Mouse (Mus musculus) cerebellum, postnatal 25 days (tissue): ENCODE data around the gene Hoxa6.

Source experiments
- DNase-seq, 2 experiments: peaks; one replicate each; pipeline ENCODE4 v3.0.0; 2021; ENCODE audit warnings: mixed read lengths in 2 of 2

The Hoxa6 gene

DNA sequence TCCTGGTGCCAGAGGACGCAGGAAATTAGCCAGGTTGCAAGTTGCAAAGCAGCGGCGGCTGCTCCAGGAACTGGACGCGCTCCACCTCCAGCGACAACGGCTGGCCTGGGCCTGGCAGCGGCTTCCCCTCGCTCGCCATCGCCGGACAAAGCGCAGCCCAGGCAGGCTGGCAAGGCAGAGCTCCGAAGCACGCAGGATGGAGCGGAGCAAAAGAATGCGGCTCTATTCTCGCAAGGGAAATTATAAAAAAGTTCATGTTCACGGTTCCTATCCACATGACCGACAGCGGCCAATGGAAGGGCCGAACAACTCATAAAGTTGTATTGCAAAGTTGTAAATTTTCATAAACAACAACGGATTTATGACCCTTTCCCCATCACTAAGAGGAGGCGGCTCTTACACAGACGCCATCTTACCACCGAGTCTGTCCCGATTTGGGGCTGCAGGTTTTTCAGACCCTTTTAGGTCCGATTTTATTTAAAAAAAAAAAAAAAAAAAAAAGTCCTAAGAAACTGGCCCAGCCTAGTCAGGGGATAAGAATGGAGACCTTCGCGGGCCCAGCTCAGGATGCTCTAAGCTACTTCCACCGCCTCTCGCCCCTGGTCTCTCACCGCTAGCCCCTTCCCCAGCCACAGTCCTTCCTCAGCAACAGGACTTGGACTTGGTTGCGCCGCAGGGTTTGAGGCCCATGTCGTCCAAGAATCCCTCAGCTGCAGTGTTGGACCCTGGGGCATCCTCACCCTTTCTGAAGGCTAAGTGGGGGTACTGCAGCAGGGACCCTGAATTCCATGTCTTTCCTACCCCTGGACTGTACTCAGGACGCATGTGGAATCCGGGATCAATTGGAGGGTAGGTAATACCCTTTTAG lies 4.8 kb upstream of the Hoxa6 start, which contains the start of the genes Hoxa3 and Gm28308:
Gene Hoxa3, minus strand, starts transcription at position 218 of the 868 bp plus-strand sequence.
Gene Gm28308, minus strand, starts transcription at position 221 of the 868 bp plus-strand sequence.
- no peak for DNase-seq

- DNase-seq, result no peak
Measured at GRCm38 (mm10) chr6:52212556-52213118, 4.1 kb upstream of the Hoxa6 start.

DNA sequence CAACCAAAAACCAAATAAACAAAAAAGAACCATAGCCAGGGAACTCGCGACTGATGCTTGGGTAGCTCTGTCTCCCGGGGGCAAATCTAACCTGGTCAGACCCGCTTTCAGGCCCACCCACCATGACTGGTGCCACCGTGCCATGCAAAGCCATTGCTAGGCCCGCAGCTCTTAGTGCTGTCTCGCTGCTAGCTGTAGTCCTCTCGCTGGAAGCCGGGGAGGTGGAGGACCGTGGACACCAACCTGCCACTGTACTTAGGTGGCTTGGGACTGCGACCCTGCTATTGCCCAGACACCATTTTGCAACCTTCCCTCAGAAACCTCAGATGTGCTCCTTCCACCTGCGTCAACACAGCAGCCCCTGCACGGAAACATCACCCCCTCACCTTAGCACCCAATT lies 3.4 kb upstream of the Hoxa6 start:
- DNase-seq, result no peak

DNA sequence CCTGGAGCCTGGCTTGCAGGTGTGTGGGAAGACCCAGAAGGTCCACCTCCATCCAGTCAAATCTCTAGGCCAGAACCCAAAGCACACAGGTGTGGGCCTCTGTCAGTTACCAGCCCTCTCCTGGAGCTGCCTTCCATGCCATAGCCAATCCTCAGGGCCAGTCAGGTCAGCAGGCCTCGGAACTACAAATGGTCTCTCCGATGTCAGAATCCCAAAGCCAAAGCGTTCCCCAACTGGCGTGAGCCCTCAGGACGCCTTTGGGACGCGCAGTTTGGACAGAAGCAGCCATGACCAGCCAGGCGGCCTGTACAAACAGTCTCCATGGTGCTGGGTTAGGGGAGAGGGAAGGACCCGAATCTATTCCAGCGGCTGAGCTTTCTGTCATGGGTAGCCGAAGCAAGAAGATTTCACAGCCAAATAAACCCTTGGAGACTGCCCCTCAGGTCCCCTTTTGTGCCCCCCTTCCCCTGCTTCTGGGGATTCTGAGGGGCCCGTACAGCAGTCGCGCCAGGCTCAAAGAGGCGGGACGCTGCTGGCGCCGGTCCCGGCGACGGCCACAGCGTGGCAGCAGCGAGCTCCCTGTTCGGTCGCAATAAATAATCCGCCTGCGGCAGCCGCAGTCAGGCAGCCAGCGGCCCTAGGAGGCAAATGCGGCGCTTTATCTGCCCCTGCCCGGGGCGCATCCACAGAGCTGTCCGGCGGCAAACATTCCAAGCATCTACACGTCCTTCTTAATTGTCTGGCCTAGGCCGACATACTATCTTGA lies 2.8 kb upstream of the Hoxa6 start:
- peak; percentile 67 to 79 for DNase-seq

GRCm38 (mm10) chr6:52209685-52210046 lies 1.1 kb upstream of the Hoxa6 start:
- DNase-seq, result no peak

GRCm38 (mm10) chr6:52208868-52209684 lies 554 bp upstream of the Hoxa6 start:
- peak in 1 of 2 experiments; percentile 2 for DNase-seq

- no peak for DNase-seq
Measured at GRCm38 (mm10) chr6:52207684-52207976, 892 bp downstream of the Hoxa6 start.

DNA sequence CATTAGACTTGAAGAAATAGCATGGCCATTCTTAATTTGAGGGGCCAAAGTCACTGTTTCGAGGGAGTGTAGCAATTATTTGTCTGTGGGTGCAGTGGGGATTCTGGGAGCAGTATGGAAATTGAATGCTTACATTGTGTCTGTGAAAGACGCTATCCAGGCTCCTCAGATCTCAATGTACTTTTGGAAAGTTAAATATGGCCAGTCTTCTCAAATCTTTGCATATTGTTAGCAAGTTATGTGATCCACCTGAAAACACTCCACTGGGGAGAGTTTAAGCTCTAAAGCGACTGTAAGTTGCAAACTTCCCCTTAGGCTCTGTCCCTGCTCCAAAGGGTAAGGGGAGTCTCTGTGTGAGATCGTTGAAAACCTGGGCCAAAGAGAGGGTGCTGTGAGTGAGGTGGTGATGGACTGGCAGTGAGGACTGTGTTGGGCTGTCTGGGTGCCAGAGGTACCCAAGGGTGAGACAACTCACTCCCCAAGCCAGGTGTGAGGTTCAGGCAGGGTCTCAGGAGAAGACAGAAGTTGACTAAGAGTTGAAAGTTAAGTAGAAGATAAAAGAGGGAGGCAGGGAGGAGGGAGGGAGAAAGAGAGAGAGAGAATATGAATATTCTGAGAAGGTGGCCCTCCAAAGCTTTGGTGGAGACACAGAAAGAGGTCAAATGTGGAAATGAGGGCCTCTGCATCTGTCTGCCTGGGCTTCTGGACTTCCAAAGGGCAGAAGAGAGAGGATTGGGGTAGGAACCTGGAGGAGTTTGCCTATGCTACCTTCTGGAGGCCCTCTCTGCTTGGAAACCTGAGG lies 1.4 kb downstream of the Hoxa6 start:
- DNase-seq, result no peak

GRCm38 (mm10) chr6:52205638-52206621 lies 2.6 kb downstream of the Hoxa6 start:
- DNase-seq, result no peak

DNA sequence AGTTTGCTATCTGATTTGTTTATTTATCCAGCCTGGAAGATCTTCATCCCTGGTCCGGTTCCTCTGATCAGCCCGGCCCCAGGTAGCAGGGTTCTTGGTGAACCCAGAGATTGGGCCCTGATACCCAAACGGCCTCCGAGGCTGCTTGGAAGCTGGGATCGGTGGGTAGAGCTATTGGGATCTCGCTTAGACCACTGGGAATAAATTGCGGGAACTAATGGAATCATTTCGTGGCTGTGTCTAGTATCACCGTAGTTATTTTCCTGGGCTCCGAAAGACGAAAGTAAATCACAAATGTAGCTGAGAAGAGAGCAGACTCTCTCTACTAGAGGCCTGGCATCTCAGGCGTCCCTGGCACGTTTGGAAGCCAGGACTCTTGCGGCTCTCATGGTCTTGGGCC lies 3.3 kb downstream of the Hoxa6 start:
- DNase-seq, result no peak

DNA sequence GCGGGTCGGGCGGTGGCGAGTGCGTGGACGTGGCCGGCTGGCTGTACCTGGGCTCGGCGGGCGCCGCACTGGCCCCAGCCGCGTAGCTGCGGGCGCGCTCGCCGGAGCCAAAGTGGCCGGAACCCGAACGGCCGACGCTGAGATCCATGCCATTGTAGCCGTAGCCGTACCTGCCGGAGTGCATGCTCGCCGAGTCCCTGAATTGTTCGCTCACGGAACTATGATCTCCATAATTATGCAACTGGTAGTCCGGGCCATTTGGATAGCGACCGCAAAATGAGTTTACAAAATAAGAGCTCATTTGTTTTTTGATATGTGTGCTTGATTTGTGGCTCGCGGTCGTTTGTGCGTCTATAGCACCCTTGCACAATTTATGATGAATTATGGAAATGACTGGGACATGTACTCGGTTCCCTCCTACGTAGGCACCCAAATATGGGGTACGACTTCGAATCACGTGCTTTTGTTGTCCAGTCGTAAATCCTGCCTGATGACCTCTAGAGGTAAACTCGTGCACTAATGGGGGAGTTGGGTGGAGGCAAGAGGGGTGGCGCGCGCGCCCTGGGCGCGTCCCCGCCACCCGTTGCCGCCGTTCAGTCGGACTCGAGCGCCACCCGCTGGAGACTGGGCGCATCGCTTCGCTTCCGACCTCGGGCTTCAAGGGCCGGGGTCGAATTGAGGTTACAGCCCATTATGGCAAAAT lies 4.3 kb downstream of the Hoxa6 start, which contains the start of gene Hoxa5:
Gene Hoxa5, minus strand, starts transcription at position 538 of the 703 bp plus-strand sequence.
- DNase-seq, result no peak

- DNase-seq, result no peak
Measured at GRCm38 (mm10) chr6:52203371-52204049, 5.0 kb downstream of the Hoxa6 start.

- DNase-seq, result no peak
Measured at GRCm38 (mm10) chr6:52203121-52203370, 5.5 kb downstream of the Hoxa6 start.

DNA sequence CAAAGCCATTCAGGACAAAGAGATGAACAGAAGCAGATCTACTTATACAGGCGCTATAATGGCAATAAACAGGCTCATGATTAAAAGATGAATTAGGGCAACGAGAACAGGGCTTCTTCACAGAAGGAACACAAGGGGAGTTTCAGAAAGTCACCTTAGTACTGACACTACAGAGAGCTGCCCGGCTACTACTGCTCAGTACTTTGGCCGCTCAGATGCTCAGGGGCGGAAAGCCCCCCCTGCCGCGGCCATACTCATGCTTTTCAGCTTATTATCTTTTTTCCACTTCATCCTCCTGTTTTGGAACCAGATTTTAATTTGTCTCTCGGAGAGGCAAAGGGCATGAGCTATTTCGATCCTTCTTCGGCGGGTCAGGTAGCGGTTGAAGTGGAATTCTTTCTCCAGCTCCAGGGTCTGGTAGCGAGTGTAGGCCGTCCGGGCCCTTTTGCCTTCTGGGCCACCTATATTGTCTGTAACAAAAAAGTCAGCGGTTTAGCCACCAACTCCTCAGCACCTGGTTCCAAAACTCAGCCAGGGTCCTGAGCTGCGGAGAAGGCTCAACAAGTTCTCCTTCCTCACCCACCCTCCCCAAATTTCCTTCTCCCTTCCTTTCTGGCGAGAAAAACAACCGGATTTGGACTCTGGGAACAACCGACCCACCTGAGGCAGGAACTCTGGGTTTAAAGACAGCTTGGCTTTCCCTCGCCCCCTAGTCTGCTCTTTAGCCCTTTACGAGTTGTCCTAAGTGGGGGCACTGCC lies 6.0 kb downstream of the Hoxa6 start:
- DNase-seq, result no peak

DNA sequence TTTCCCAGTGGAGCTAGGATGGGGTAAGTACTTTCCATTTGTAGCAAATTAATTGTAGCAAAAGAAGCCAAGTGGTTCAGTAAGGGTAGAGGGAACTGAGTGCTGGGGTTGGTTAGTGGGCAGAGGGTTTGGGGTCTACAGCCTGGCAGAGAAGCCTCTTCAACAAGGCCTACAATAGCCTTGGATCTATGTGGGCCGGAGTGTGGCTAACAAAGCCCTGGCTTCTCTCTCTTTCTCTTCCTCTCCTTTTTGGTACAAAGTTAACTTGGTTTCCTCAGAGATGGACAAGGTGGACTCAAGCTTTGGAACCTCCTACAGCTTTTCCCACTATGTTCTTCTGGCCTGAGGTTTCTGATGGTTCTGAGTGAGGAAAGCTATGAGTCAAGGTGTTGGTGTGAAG lies 7.3 kb downstream of the Hoxa6 start:
- no peak for DNase-seq

DNA sequence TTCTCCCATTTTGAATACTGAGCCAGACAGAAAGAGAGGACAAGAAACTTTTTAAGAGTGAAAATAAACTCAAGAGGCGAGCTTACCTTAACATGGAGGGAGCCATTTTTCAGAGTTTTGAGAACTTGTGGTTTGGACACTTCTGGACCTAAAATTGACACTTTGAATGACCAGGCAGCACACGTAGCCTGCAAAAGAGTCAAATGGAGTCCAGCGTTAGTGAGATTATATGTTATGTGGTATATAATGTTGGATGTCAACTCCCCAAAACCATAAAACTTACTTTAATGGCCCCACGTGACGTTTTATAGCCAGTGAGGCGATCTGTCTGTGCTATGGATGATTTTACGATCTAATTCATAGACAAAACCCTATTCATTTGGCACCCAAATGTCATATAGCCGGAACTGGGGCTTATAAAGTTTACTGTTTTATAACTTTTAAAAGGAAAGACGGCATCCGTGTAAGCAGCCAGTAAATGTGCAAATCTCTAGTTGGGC lies 7.7 kb downstream of the Hoxa6 start:
- no peak for DNase-seq

DNA sequence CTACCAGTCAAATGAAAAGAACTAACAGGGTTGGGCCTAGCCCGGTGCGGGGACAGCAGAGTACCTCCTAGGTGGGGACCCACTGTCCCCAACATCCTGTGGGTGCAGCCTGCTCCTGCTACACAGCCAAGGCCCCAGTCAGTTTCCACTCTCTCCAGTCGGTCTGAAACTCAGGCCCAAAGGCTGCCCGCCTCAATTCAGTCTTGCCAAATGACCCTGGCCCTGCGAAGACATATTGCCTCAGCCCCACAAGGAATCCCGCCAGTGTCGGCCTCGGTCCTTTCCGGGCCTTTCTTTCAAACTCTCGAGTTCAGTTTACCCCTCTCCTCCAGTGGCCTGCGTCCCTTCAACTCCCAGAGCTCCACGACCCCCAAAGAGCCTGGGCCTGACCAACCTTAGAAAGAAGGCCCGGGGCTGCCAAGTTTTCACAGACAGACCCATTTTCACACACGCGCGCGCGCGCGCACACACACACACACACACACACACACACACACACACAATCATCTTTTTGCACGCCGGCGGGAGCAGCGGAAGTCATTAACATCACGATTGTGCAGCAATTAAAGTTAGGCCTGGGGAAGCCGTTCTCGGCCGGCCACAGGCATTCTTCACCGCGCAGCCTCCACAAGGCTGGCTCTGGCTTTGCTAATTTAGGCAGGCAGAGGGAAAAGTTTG lies 8.3 kb downstream of the Hoxa6 start:
- DNase-seq, result no peak

GRCm38 (mm10) chr6:52197271-52197670 lies 11.3 kb downstream of the Hoxa6 start:
- no peak for DNase-seq
